Mouse (Mus musculus): Measurements from ENCODE around the gene Ceacam12. TPM values are rescaled to one million over a fixed set of nuclear protein-coding genes. Genes with fewer than 3 reads are reported as not detected.
"Not testable (repeated sequence)": the region's sequence is repeated elsewhere in the genome, so short reads cannot be mapped to it uniquely, and the experiment has no call there.

The Ceacam12 gene
- total RNA-seq (2021): not detected

- DNase-seq (ENCODE audit: low spot score in 2 of 2): no peak
- intact Hi-C loops (cut with DNase I): no loop called here
Observed at GRCm38 (mm10) chr7:18065629-18066028, at the start of gene Ceacam12. Ceacam12 (plus strand) TSS chr7:18065929.

- DNase-seq (ENCODE audit: low spot score in 2 of 2); intact Hi-C loops (cut with DNase I): not testable (repeated sequence)
Observed at GRCm38 (mm10) chr7:18073821-18074220, 8.1 kb downstream of the Ceacam12 start.

DNA sequence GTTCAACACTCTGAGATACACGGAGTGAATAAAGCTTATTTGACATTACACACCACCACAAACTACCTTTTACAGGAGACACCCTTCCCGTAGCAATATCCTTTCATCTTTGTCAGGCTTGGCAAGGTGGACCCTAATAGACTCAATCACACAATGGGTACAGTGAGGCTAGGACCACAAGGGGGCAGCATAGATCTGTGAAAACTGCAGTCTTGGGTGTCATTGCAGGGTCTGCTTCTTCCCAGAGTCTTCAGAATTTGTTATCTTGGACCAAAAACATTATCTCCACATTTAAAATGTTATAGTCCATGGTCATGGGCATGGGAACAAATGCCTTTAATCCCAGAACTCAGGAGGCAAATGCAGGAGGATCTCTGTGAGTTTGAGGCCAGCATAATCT, 35.1 kb downstream of the Ceacam12 start:
- DNase-seq (ENCODE audit: low spot score in 2 of 2): no peak
- intact Hi-C loops (cut with DNase I): no loop called here

Small RNA genes lying within 50 kb of the gene (microRNA-seq; reads per million reads assigned to microRNA genes)
- gene Gm22414: not detected

Other genes starting within 250 kb of the Ceacam12 start
- gene Gm5155, start 194.2 kb upstream of the Ceacam12 start, total RNA-seq (2021): not detected
- not detected for gene Ceacam11, start 93.8 kb upstream of the Ceacam12 start, total RNA-seq (2021)
- not detected for gene Ceacam13, start 56.0 kb upstream of the Ceacam12 start, total RNA-seq (2021)
- not detected for gene Igfl3, start 110.6 kb downstream of the Ceacam12 start, total RNA-seq (2021)
- gene Mill1, start 179.4 kb downstream of the Ceacam12 start, total RNA-seq (2021): not detected